Mouse (Mus musculus): Measurements from ENCODE around the gene Arhgef28. TPM values are rescaled to one million over a fixed set of nuclear protein-coding genes. Genes with fewer than 3 reads are reported as not detected.

The Arhgef28 gene
- polyA plus RNA-seq, 1 experiment: 13.9 TPM

GRCm38 (mm10) chr13:98188500-98188899 lies 17.7 kb downstream of the Arhgef28 start:
- no peak overlapping the region for H3K27ac ChIP-seq (ENCODE audit: insufficient read depth, low read length)
- no peak overlapping the region for H3K4me3 ChIP-seq (ENCODE audit: insufficient read depth, low read length)
- peaks cover 2% of the 10 kb centered on the region; the same call in 1 of the 2 replicates for H3K4me1 ChIP-seq (ENCODE audit: control insufficient read depth, insufficient read depth, low read length)
- TF ChIP-seq POLR2A (IDR thresholded peaks at IDR 0.05; ENCODE audit: extremely low read depth, insufficient read depth, low read length): no peak

DNA sequence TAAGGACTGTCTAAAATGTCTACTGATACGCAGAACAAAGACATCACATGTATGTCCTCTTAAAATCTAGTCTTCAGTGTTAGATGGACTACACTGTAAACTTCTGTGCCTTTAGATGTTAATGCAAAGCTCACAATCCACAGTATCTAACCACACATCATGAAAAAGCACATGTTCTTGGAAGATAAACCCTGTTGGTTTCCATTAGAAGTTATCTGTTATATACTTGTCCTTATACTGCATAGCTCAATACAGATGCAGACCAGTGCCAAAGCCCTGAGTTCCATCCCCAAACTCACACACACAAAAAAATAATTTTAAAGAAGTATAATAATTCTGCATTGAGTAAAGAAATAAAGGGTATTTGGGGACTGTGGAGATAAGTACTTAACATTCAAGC lies 18.3 kb downstream of the Arhgef28 start:
- TF ChIP-seq POLR2A (IDR thresholded peaks at IDR 0.05; ENCODE audit: extremely low read depth, insufficient read depth, low read length) (no peak), CTCF (IDR thresholded peaks at IDR 0.05; ENCODE audit: extremely low read depth, insufficient read depth, low read length) (no peak)
- Histone ChIP-seq H3K4me3 (ENCODE audit: insufficient read depth, low read length) (no peak overlapping the region), H3K4me1 (ENCODE audit: control insufficient read depth, insufficient read depth, low read length) (peaks cover 2% of the 10 kb centered on the region; the same call in 1 of the 2 replicates), H3K27ac (ENCODE audit: insufficient read depth, low read length) (no peak overlapping the region)

GRCm38 (mm10) chr13:98186179-98186578 lies 20.1 kb downstream of the Arhgef28 start:
- Histone ChIP-seq H3K27ac (ENCODE audit: insufficient read depth, low read length) (no peak overlapping the region), H3K4me1 (ENCODE audit: control insufficient read depth, insufficient read depth, low read length) (peaks cover 2% of the 10 kb centered on the region; the same call in 1 of the 2 replicates), H3K4me3 (ENCODE audit: insufficient read depth, low read length) (no peak overlapping the region)
- no peak for TF ChIP-seq POLR2A (IDR thresholded peaks at IDR 0.05; ENCODE audit: extremely low read depth, insufficient read depth, low read length)
- TF ChIP-seq CTCF (IDR thresholded peaks at IDR 0.05; ENCODE audit: extremely low read depth, insufficient read depth, low read length): no peak

- no peak for TF ChIP-seq POLR2A (IDR thresholded peaks at IDR 0.05; ENCODE audit: extremely low read depth, insufficient read depth, low read length)
- TF ChIP-seq CTCF (IDR thresholded peaks at IDR 0.05; ENCODE audit: extremely low read depth, insufficient read depth, low read length): no peak
- Histone ChIP-seq H3K27ac (ENCODE audit: insufficient read depth, low read length) (no peak overlapping the region), H3K4me1 (ENCODE audit: control insufficient read depth, insufficient read depth, low read length) (peaks cover 2% of the 10 kb centered on the region; the same call in 1 of the 2 replicates), H3K4me3 (ENCODE audit: insufficient read depth, low read length) (no peak overlapping the region)
Measured at GRCm38 (mm10) chr13:98184632-98185031, 21.6 kb downstream of the Arhgef28 start.

- TF ChIP-seq POLR2A (IDR thresholded peaks at IDR 0.05; ENCODE audit: extremely low read depth, insufficient read depth, low read length) (no peak), CTCF (IDR thresholded peaks at IDR 0.05; ENCODE audit: extremely low read depth, insufficient read depth, low read length) (no peak)
- Histone ChIP-seq H3K27ac (ENCODE audit: insufficient read depth, low read length) (no peak overlapping the region), H3K4me3 (ENCODE audit: insufficient read depth, low read length) (no peak overlapping the region), H3K4me1 (ENCODE audit: control insufficient read depth, insufficient read depth, low read length) (peaks cover 2% of the 10 kb centered on the region; the same call in 1 of the 2 replicates)
Measured at GRCm38 (mm10) chr13:98183157-98183878, 22.9 kb downstream of the Arhgef28 start.

DNA sequence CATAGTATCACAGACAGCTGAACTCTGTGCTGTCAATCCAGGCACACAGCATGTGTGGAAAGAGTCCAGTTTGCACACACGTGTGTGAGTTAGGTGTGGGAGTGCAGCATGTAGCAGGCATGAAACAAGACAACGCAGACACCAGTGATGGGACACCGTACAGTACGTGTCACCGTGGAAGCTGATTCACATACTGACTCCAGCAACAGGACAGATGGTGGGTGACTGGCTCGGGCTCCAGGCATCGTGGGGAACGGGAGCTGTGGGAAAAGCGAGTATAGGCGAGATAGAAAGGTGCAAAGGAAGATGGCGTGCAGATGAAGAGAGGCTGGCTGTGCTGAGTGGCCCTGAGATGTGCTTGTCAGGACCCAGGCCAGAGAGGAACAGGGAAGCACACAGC lies 23.9 kb downstream of the Arhgef28 start:
- Histone ChIP-seq H3K4me3 (ENCODE audit: insufficient read depth, low read length) (no peak overlapping the region), H3K4me1 (ENCODE audit: control insufficient read depth, insufficient read depth, low read length) (peaks cover 2% of the 10 kb centered on the region; the same call in 1 of the 2 replicates), H3K27ac (ENCODE audit: insufficient read depth, low read length) (no peak overlapping the region)
- TF ChIP-seq POLR2A (IDR thresholded peaks at IDR 0.05; ENCODE audit: extremely low read depth, insufficient read depth, low read length): no peak
- no peak for TF ChIP-seq CTCF (IDR thresholded peaks at IDR 0.05; ENCODE audit: extremely low read depth, insufficient read depth, low read length)

DNA sequence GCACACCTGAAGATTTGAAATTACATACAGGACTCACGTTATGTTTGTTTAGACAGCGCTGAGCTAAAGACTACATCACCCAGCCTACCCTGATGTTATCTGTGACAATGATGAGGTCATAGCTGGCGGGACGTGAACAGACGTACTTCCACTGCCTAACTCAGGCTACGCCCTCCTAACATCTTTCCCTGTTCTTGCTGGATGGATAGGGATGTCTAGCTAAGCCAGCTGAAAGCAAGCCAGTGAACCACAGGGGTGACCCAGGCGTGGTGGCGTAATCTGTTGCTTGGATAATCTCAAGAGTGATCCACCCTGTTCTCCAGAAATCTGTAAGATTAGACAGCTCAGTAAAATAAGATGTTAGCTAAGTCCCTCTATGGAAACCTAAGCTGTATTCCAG lies 25.6 kb downstream of the Arhgef28 start:
- no peak overlapping the region for H3K27ac ChIP-seq (ENCODE audit: insufficient read depth, low read length)
- H3K4me3 ChIP-seq (ENCODE audit: insufficient read depth, low read length): no peak overlapping the region
- TF ChIP-seq POLR2A (IDR thresholded peaks at IDR 0.05; ENCODE audit: extremely low read depth, insufficient read depth, low read length) (no peak), CTCF (IDR thresholded peaks at IDR 0.05; ENCODE audit: extremely low read depth, insufficient read depth, low read length) (no peak)
- H3K4me1 ChIP-seq (ENCODE audit: control insufficient read depth, insufficient read depth, low read length): no peaks in the 10 kb centered on the region

DNA sequence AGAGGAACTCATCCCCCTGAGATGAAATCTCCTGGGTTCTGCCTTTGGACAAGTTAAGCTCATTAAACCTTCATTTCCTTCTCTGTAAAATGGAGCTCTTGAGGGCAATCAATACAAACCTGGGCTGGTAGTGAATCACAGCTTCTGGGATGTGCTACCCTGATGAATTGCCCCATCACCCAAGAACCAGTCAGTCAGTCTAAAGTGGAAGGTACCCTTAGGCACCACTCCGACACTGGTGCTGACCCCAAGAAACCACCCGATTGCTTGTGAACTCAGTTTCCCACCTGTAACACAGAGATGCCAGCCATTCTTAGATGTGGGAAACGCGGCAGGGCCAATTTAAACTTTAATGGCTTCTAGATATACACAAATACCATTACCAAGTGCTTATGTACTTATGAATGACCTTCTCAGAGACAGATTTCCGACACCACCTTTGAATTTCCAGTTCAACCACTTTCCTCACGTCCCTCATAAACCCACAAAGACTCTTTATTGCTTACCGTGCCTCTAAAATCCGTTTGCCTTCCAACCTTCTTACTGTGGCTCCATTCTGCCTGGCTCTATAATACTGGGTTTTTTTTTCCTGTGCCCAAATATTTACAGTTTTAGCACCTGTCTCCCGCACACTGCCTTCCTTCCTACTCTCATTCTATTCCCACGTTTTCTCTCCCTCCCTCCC lies 30.8 kb downstream of the Arhgef28 start:
- no peak overlapping the region for H3K27ac ChIP-seq (ENCODE audit: insufficient read depth, low read length)
- no peak overlapping the region for H3K4me3 ChIP-seq (ENCODE audit: insufficient read depth, low read length)
- TF ChIP-seq CTCF (IDR thresholded peaks at IDR 0.05; ENCODE audit: extremely low read depth, insufficient read depth, low read length): no peak
- no peak for TF ChIP-seq POLR2A (IDR thresholded peaks at IDR 0.05; ENCODE audit: extremely low read depth, insufficient read depth, low read length)
- H3K4me1 ChIP-seq (ENCODE audit: control insufficient read depth, insufficient read depth, low read length): peaks cover 2% of the 10 kb centered on the region; the same call in 1 of the 2 replicates

DNA sequence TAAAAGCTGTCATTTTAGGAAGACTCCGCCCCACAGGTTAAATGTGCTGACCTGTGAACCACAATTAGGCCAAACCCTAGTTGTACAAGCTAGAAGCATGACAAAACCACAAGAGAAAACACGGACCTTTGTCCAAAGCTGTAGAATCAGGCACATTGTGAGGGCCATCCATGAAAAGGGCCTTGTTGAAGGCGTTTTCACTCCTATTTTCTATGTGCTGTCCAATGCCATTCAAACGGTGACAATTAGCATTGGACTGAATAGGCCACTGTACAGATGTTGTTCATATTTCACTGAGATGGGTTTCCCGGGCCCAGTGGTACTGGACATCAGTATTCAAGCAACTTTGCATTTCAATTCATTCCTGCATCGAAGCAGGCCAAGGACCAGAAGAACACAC lies 33.2 kb downstream of the Arhgef28 start:
- no peak overlapping the region for H3K4me3 ChIP-seq (ENCODE audit: insufficient read depth, low read length)
- H3K27ac ChIP-seq (ENCODE audit: insufficient read depth, low read length): peak overlapping the region; percentile 12; the same call in 1 of the 2 replicates
- H3K4me1 ChIP-seq (ENCODE audit: control insufficient read depth, insufficient read depth, low read length): peaks cover 2% of the 10 kb centered on the region; the same call in 1 of the 2 replicates
- no peak for TF ChIP-seq POLR2A (IDR thresholded peaks at IDR 0.05; ENCODE audit: extremely low read depth, insufficient read depth, low read length)
- TF ChIP-seq CTCF (IDR thresholded peaks at IDR 0.05; ENCODE audit: extremely low read depth, insufficient read depth, low read length): no peak
